Mouse (Mus musculus) midbrain, embryonic 14.5 days (tissue): ENCODE measurements around the gene Fig4. TPM values are rescaled to one million over a fixed set of nuclear protein-coding genes. Genes with fewer than 3 reads are reported as not detected.

Experiments
- ATAC-seq: fragments of 200-750 bp; cut with Nextera tagmentation; 2 replicates; pipeline ENCODE4 v1.8.0; 2017; ENCODE audit warnings: moderate number of reproducible peaks, moderate library complexity; ENCODE audit not compliant: low FRiP score, low TSS enrichment
- DNase-seq: peaks from one replicate; pipeline ENCODE4 v3.0.0-alpha.2; 2015
- H3K27ac ChIP-seq: fragments of 300-500 bp; sonication (generic); replicated peaks from 2 replicates; pipeline ENCODE4 v1.5.1; 2014; ENCODE audit warnings: mild to moderate bottlenecking, low read depth, low read length, moderate library complexity
- H3K27me3 ChIP-seq: fragments of 300-500 bp; sonication (generic); 2 replicates; pipeline ENCODE4 v1.6.1; 2014; ENCODE audit warnings: low read length, control low read depth, mixed read lengths; ENCODE audit not compliant: control insufficient read depth, insufficient read depth
- H3K36me3 ChIP-seq: fragments of 300-500 bp; sonication (generic); 2 replicates; pipeline ENCODE4 v1.6.1; 2014; ENCODE audit warnings: low read length, control low read depth; ENCODE audit not compliant: control insufficient read depth, insufficient read depth
- H3K4me1 ChIP-seq: fragments of 300-500 bp; sonication (generic); 2 replicates; pipeline ENCODE4 v1.6.1; 2014; ENCODE audit warnings: mild to moderate bottlenecking, antibody characterized with exemption, low read length, control low read depth; ENCODE audit not compliant: control insufficient read depth, insufficient read depth
- H3K4me2 ChIP-seq: fragments of 300-500 bp; sonication (generic); 2 replicates; pipeline ENCODE4 v1.6.1; 2014; ENCODE audit warnings: mild to moderate bottlenecking, low read length, moderate library complexity
- H3K4me3 ChIP-seq: fragments of 300-500 bp; sonication (generic); replicated peaks from 2 replicates; pipeline ENCODE4 v1.5.1; 2014; ENCODE audit warnings: low read depth, low read length
- H3K9ac ChIP-seq: fragments of 300-500 bp; sonication (generic); replicated peaks from 2 replicates; pipeline ENCODE4 v1.6.1; 2014; ENCODE audit warnings: mild to moderate bottlenecking, low read length, moderate library complexity
- H3K9me3 ChIP-seq: fragments of 300-500 bp; sonication (generic); 2 replicates; pipeline ENCODE4 v1.6.1; 2016; ENCODE audit warnings: low read length, control low read depth, mixed read lengths; ENCODE audit not compliant: control insufficient read depth
- WGBS: fragments of 180-500 bp; shearing (Covaris S2); extraction: QIAGEN DNeasy Blood & Tissue Kit; methylation state at CpG from one replicate; pipeline ENCODE4 v1.1.7; 2014; 5-methylcytosine and 5-hydroxymethylcytosine counted together
- polyA plus RNA-seq: library from polyadenylated mRNA; unstranded; fragments of >200 nt; fragmentation: Nextera tagmentation; extraction: Ambion mirVana; gene quantifications from 2 replicates; pipeline ENCODE4 v1.2.1, GENCODE M21; 2014

Gene Fig4
- polyA plus RNA-seq, 1 experiment from 2014 or later: 33.9 TPM

- H3K36me3 ChIP-seq: no peaks in the 10 kb centered on the region
- H3K4me2 ChIP-seq: no peak overlapping the region
- H3K9ac ChIP-seq: no peak overlapping the region
- no peak for DNase-seq
- H3K4me3 ChIP-seq: no peak overlapping the region
- H3K9me3 ChIP-seq: no peaks in the 10 kb centered on the region
- WGBS: 92% methylated on average over 5 of the region's 5 CpGs
- no peak overlapping the region for H3K27ac ChIP-seq
- no peaks in the 10 kb centered on the region for H3K27me3 ChIP-seq
- H3K4me1 ChIP-seq: 0 out of 2 replicates have a peak, but pooled peaks cover 3% of the 10 kb centered on the region
- ATAC-seq: no peak
These were observed 149.8 kb downstream of the Fig4 start for GRCm38 (mm10) chr10:41153229-41153750.

GRCm38 (mm10) chr10:41151901-41152300 lies 151.2 kb downstream of the Fig4 start:
- no peaks in the 10 kb centered on the region for H3K9me3 ChIP-seq
- H3K9ac ChIP-seq: no peak overlapping the region
- H3K4me1 ChIP-seq: 0 out of 2 replicates have a peak, but pooled peaks cover 3% of the 10 kb centered on the region
- no peaks in the 10 kb centered on the region for H3K36me3 ChIP-seq
- H3K27ac ChIP-seq: no peak overlapping the region
- WGBS: 82% methylated on average over 4 of the region's 4 CpGs
- H3K27me3 ChIP-seq: no peaks in the 10 kb centered on the region
- ATAC-seq (no peak), DNase-seq (no peak)
- H3K4me3 ChIP-seq: no peak overlapping the region
- H3K4me2 ChIP-seq: no peak overlapping the region

- Histone ChIP-seq H3K4me1 (0 out of 2 replicates have a peak, but pooled peaks cover 3% of the 10 kb centered on the region), H3K27ac (no peak overlapping the region), H3K9me3 (no peaks in the 10 kb centered on the region), H3K4me3 (no peak overlapping the region), H3K4me2 (no peak overlapping the region), H3K27me3 (no peaks in the 10 kb centered on the region), H3K36me3 (no peaks in the 10 kb centered on the region), H3K9ac (no peak overlapping the region)
- DNase-seq: peak; percentile 65
- no peak for ATAC-seq
- 75% methylated on average over 18 of the region's 18 CpGs for WGBS
These were observed 151.6 kb downstream of the Fig4 start for GRCm38 (mm10) chr10:41151441-41151840.

GRCm38 (mm10) chr10:41151021-41151420 lies 152.0 kb downstream of the Fig4 start:
- DNase-seq (peak; percentile 44), ATAC-seq (no peak)
- no peak overlapping the region for H3K9ac ChIP-seq
- no peak overlapping the region for H3K4me2 ChIP-seq
- H3K9me3 ChIP-seq: no peaks in the 10 kb centered on the region
- no peak overlapping the region for H3K4me3 ChIP-seq
- no peak overlapping the region for H3K27ac ChIP-seq
- H3K36me3 ChIP-seq: no peaks in the 10 kb centered on the region
- WGBS: 48% methylated on average over 10 of the region's 10 CpGs
- H3K27me3 ChIP-seq: no peaks in the 10 kb centered on the region
- H3K4me1 ChIP-seq: 0 out of 2 replicates have a peak, but pooled peaks cover 3% of the 10 kb centered on the region

- no peaks in the 10 kb centered on the region for H3K9me3 ChIP-seq
- H3K4me1 ChIP-seq: 0 out of 2 replicates have a peak, but pooled peaks cover 3% of the 10 kb centered on the region
- no peak for DNase-seq
- H3K27ac ChIP-seq: no peak overlapping the region
- no peak overlapping the region for H3K9ac ChIP-seq
- H3K4me3 ChIP-seq: no peak overlapping the region
- no peaks in the 10 kb centered on the region for H3K27me3 ChIP-seq
- WGBS: 52% methylated on average over 2 of the region's 2 CpGs
- no peak overlapping the region for H3K4me2 ChIP-seq
- no peaks in the 10 kb centered on the region for H3K36me3 ChIP-seq
- no peak for ATAC-seq
These were observed 152.6 kb downstream of the Fig4 start for GRCm38 (mm10) chr10:41150496-41150895.

GRCm38 (mm10) chr10:41149307-41149706 lies 153.8 kb downstream of the Fig4 start:
- no peak for DNase-seq
- Histone ChIP-seq H3K36me3 (no peaks in the 10 kb centered on the region), H3K27me3 (no peaks in the 10 kb centered on the region), H3K4me3 (no peak overlapping the region), H3K9me3 (no peaks in the 10 kb centered on the region), H3K4me2 (no peak overlapping the region), H3K9ac (no peak overlapping the region), H3K27ac (no peak overlapping the region), H3K4me1 (0 out of 2 replicates have a peak, but pooled peaks cover 3% of the 10 kb centered on the region)
- 81% methylated on average over 3 of the region's 3 CpGs for WGBS
- no peak for ATAC-seq

GRCm38 (mm10) chr10:41146141-41146540 lies 156.9 kb downstream of the Fig4 start:
- ATAC-seq: no peak
- Histone ChIP-seq H3K9me3 (no peaks in the 10 kb centered on the region), H3K27me3 (no peaks in the 10 kb centered on the region), H3K4me2 (no peak overlapping the region), H3K36me3 (no peaks in the 10 kb centered on the region), H3K4me1 (no peaks in the 10 kb centered on the region), H3K9ac (no peak overlapping the region), H3K27ac (no peak overlapping the region), H3K4me3 (no peak overlapping the region)
- WGBS: 63% methylated on average over 2 of the region's 2 CpGs
- DNase-seq: no peak

Other genes with a start within 250 kb of the Fig4 start
- gene Gpr6, start 231.0 kb downstream of the Fig4 start, polyA plus RNA-seq: 3.5 and 4.3 TPM in 2 replicates
- gene Ak9, start 720 bp upstream of the Fig4 start, polyA plus RNA-seq: 0.08 and 0.12 TPM in 2 replicates
- 18.5 and 20.5 TPM in 2 replicates for gene Zbtb24, start 147.1 kb upstream of the Fig4 start, polyA plus RNA-seq
- 17.0 and 20.5 TPM in 2 replicates for gene Mical1, start 173.1 kb upstream of the Fig4 start, polyA plus RNA-seq
- gene Smpd2, start 187.1 kb upstream of the Fig4 start, polyA plus RNA-seq: 35.5 and 36.1 TPM in 2 replicates
- 1.3 and 1.7 TPM in 2 replicates for gene Ppil6, start 187.2 kb upstream of the Fig4 start, polyA plus RNA-seq
- gene Cd164, start 216.2 kb upstream of the Fig4 start, polyA plus RNA-seq: 34.9 and 63.8 TPM in 2 replicates